Mouse (Mus musculus): Measurements from ENCODE around the gene Tmc6.
A peak's percentile ranks its signal among the peaks of the same experiment; 100 is the strongest.

Gene Tmc6

GRCm38 (mm10) chr11:117782705-117783034 is 672 bp upstream of the Tmc6 start:
- DNase-seq (ENCODE audit: extremely low read depth, low read depth, low spot score), result no peak

DNA sequence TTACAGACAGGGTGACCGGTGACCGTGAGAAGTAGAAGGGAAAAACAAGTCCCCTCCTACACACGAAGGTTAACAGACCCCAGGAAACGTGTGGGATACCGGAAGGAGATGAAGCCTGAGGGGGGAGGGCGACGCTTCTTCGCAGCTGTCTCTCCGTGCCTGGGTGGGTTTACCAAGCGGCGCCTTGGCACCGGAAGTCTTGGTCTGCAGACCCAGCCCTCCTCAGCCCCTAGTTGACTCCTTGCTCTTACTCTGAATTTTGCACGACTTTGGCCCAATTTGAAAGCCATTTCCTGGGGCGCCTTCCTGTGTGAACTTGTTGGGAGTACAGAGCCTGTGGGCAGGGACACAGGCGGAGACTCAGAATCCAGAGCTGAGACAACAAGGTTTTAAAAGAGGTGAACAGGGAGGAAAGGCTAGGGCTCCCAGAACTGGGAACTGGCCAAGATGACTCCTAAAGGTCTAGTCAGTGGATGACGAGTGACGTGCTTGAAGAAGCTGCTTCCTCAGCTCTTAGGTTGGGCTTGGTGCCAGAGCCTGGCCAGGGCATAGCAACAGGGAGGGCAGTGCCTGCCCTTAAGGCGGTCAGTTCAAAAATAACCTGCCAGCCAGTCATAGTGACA is 688 bp downstream of the Tmc6 start:
- DNase-seq (ENCODE audit: extremely low read depth, low read depth, low spot score), result no peak

GRCm38 (mm10) chr11:117780582-117781111 is 1.4 kb downstream of the Tmc6 start:
- DNase-seq (ENCODE audit: extremely low read depth, low read depth, low spot score), result peak; percentile 100

- DNase-seq (ENCODE audit: extremely low read depth, low read depth, low spot score), result no peak
These were observed 1.8 kb downstream of the Tmc6 start for GRCm38 (mm10) chr11:117780199-117780515.

GRCm38 (mm10) chr11:117779434-117780198 is 2.4 kb downstream of the Tmc6 start:
- DNase-seq (ENCODE audit: extremely low read depth, low read depth, low spot score), result no peak

DNA sequence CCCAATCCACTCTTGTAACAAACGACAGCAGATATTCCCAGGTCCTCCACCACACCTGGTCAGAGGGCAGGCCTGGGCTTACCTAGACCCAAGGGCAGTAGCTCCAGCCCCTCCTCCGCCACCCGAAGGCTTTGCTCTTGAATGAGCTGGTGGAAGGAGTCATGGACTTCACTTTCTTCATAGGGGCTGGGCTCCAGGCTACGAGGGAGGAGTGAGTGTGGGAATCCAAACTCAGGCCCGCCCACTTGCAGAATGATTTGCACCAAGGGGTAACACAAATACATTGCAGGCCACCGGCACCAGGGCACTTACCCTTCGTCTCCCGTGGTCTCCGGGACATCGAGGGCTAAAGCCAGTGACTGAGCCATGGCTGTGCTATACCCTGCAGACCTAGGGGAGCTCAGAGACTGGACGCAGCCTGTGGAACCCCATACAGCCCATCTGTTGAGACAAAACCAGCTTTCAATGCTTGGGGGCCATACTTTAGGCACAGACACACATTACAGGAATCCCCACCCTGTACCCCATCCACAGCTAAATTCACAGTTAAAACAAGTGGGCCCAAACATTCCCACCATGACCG is 3.1 kb downstream of the Tmc6 start:
- no peak for DNase-seq (ENCODE audit: extremely low read depth, low read depth, low spot score)

- DNase-seq (ENCODE audit: extremely low read depth, low read depth, low spot score), result no peak
These were observed 4.0 kb downstream of the Tmc6 start for GRCm38 (mm10) chr11:117778031-117778430.

GRCm38 (mm10) chr11:117777111-117777510 is 4.9 kb downstream of the Tmc6 start:
- DNase-seq (ENCODE audit: extremely low read depth, low read depth, low spot score), result no peak

- DNase-seq (ENCODE audit: extremely low read depth, low read depth, low spot score), result no peak
These were observed 5.8 kb downstream of the Tmc6 start for GRCm38 (mm10) chr11:117776085-117776792.

- no peak for DNase-seq (ENCODE audit: extremely low read depth, low read depth, low spot score)
These were observed 6.5 kb downstream of the Tmc6 start for GRCm38 (mm10) chr11:117775540-117775939.

DNA sequence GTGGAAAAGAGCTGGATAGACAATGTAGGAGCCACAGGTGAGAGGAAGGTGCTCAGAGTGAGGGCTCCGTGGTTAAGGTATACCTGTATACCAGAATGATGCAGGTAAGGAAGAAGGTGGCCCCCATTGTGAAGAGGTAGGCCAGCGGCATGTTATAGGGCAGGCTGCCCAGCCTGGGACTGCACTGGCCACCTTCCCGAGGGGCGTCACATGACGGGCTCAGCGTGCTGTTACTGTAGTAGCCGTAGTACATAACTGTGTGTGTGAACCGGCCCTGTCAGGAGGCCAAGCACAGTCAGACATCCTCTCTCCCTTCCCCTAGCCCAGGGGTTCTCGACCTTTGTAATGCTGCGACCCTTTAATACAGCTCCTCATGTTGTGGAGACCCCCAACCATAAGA is 7.1 kb downstream of the Tmc6 start:
- DNase-seq (ENCODE audit: extremely low read depth, low read depth, low spot score), result no peak

DNA sequence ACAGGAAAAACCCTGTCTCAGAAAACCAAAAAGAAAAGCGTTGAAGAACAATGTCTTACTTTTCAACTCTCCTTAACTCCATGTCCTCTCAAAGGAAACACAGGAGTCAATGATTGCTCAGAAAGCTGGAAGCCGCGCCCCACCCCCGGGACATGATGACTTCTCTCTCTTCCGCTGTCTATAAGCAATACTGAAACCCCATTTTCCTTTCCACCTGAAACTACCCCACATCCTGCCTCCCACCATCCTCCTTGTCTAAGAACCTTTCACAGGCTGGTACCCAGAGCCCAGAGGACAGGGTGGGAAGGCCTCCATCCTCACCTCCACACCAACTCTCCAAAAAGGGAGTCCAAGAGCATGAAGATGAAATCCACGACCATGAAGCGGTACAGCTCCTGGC is 9.6 kb downstream of the Tmc6 start:
- no peak for DNase-seq (ENCODE audit: extremely low read depth, low read depth, low spot score)

- DNase-seq (ENCODE audit: extremely low read depth, low read depth, low spot score), result no peak
These were observed 11.6 kb downstream of the Tmc6 start for GRCm38 (mm10) chr11:117770407-117770806.

DNA sequence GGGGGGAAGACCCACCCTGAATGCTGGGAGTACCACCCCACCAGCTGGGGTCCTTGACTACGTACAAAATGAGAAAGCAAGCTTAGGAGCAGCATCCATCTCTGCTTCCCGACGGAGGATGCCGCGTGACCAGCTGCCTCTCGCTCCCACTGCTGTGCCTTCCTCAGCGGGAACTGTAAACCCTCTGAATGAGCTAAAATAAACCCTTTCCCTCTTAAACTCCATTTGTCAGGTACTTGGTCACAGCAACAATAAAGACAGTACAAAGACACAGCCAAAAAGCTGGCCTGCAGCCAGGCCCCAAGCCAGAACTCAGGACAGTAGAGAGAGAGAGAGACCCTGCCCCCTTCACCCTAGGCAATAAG is 12.3 kb downstream of the Tmc6 start:
- DNase-seq (ENCODE audit: extremely low read depth, low read depth, low spot score), result no peak

- DNase-seq (ENCODE audit: extremely low read depth, low read depth, low spot score), result no peak
These were observed 13.0 kb downstream of the Tmc6 start for GRCm38 (mm10) chr11:117768725-117769682.

- no peak for DNase-seq (ENCODE audit: extremely low read depth, low read depth, low spot score)
These were observed 15.7 kb downstream of the Tmc6 start for GRCm38 (mm10) chr11:117766275-117766674.

GRCm38 (mm10) chr11:117765361-117765760 is 16.6 kb downstream of the Tmc6 start:
- DNase-seq (ENCODE audit: extremely low read depth, low read depth, low spot score), result no peak

GRCm38 (mm10) chr11:117764319-117764718 is 17.7 kb downstream of the Tmc6 start:
- no peak for DNase-seq (ENCODE audit: extremely low read depth, low read depth, low spot score)

- no peak for DNase-seq (ENCODE audit: extremely low read depth, low read depth, low spot score)
These were observed 19.8 kb downstream of the Tmc6 start for GRCm38 (mm10) chr11:117762246-117762645.

GRCm38 (mm10) chr11:117761801-117762200 is 20.2 kb downstream of the Tmc6 start:
- no peak for DNase-seq (ENCODE audit: extremely low read depth, low read depth, low spot score)

Data from fat pad, adult 2 months (tissue).